Mouse (Mus musculus) testis, adult 2 months (tissue): Measurements from ENCODE around the gene Ifit3b. TPM values are rescaled to one million over a fixed set of nuclear protein-coding genes. Genes with fewer than 3 reads are reported as not detected.
"Not testable (repeated sequence)": the region's sequence is repeated elsewhere in the genome, so short reads cannot be mapped to it uniquely, and the experiment has no call there.

ENCODE experiments used
- H3K27ac ChIP-seq: fragments of 200-500 bp; 2 replicates; pipeline ENCODE4 v1.5.1; 2012; ENCODE audit warnings: low read depth, low read length; ENCODE audit not compliant: control insufficient read depth, insufficient read depth
- H3K27me3 ChIP-seq: fragments of 200-500 bp; 2 replicates; pipeline ENCODE4 v1.6.1; 2012; ENCODE audit warnings: mild to moderate bottlenecking, low read length, moderate library complexity; ENCODE audit not compliant: control insufficient read depth, insufficient read depth
- H3K36me3 ChIP-seq: fragments of 200-500 bp; 2 replicates; pipeline ENCODE4 v1.6.1; 2012; ENCODE audit warnings: mild to moderate bottlenecking, low read length; ENCODE audit not compliant: control insufficient read depth, insufficient read depth
- H3K4me1 ChIP-seq: fragments of 200-500 bp; 2 replicates; pipeline ENCODE4 v1.6.1; 2012; ENCODE audit warnings: low read length; ENCODE audit not compliant: control insufficient read depth, insufficient read depth
- H3K4me3 ChIP-seq: fragments of 200-500 bp; 2 replicates; pipeline ENCODE4 v1.5.1; 2012; ENCODE audit warnings: low read depth, mild to moderate bottlenecking, low read length, moderate library complexity, mixed read lengths; ENCODE audit not compliant: control insufficient read depth
- CTCF ChIP-seq: fragments of 200-500 bp; IDR thresholded peaks from 2 replicates; pipeline ENCODE4 v1.5.1; 2012; ENCODE audit warnings: low read depth, mild to moderate bottlenecking, inconsistent platforms, low read length, moderate library complexity; ENCODE audit not compliant: control insufficient read depth, insufficient read depth, insufficient replicate concordance
- POLR2A ChIP-seq: fragments of 200-500 bp; IDR thresholded peaks from 2 replicates; pipeline ENCODE4 v1.6.1; 2012; ENCODE audit warnings: low read depth, mild to moderate bottlenecking, inconsistent platforms, low read length, moderate library complexity; ENCODE audit not compliant: control insufficient read depth
- polyA plus RNA-seq: library from polyadenylated mRNA; depleted of rRNA; stranded (reverse); fragments of >200 nt; gene quantifications from 2 replicates; pipeline ENCODE4 v1.2.3, GENCODE M21; 2012

The Ifit3b gene
- polyA plus RNA-seq, 1 experiment = 0.14 TPM

GRCm38 (mm10) chr19:34596811-34597210 is 11.0 kb upstream of the Ifit3b start:
- no peak for TF ChIP-seq CTCF
- H3K4me1 ChIP-seq = no peaks in the 10 kb centered on the region

GRCm38 (mm10) chr19:34598341-34598740 is 9.4 kb upstream of the Ifit3b start:
- Histone ChIP-seq H3K27ac (no peak overlapping the region), H3K4me1 (no peaks in the 10 kb centered on the region), H3K36me3 (no peaks in the 10 kb centered on the region), H3K4me3 (no peak overlapping the region), H3K27me3 (no peaks in the 10 kb centered on the region)
- TF ChIP-seq POLR2A (no peak), CTCF (no peak)

More at GRCm38 (mm10) chr19:34596811-34597210, 11.0 kb upstream of the Ifit3b start:
- Histone ChIP-seq H3K36me3 (no peaks in the 10 kb centered on the region), H3K4me3 (no peak overlapping the region), H3K27ac (no peak overlapping the region), H3K27me3 (no peaks in the 10 kb centered on the region)

GRCm38 (mm10) chr19:34599250-34599649 is 8.5 kb upstream of the Ifit3b start:
- H3K27ac ChIP-seq, H3K36me3 ChIP-seq, H3K27me3 ChIP-seq, H3K4me3 ChIP-seq, H3K4me1 ChIP-seq: not testable (repeated sequence)

GRCm38 (mm10) chr19:34601888-34602287 is 5.9 kb upstream of the Ifit3b start, which contains the start of gene Ifit1bl1:
Gene Ifit1bl1 (minus strand): TSS chr19:34601956.
- H3K36me3 ChIP-seq, H3K27ac ChIP-seq, H3K4me3 ChIP-seq, H3K27me3 ChIP-seq, H3K4me1 ChIP-seq: not testable (repeated sequence)

GRCm38 (mm10) chr19:34605472-34605871 is 2.3 kb upstream of the Ifit3b start:
- Histone ChIP-seq H3K4me1 (no peaks in the 10 kb centered on the region), H3K36me3 (no peaks in the 10 kb centered on the region), H3K4me3 (no peak overlapping the region), H3K27ac (no peak overlapping the region), H3K27me3 (no peaks in the 10 kb centered on the region)
- TF ChIP-seq CTCF = no peak
- TF ChIP-seq POLR2A = no peak

- not testable (repeated sequence) for H3K27me3 ChIP-seq, H3K4me1 ChIP-seq, H3K27ac ChIP-seq, H3K36me3 ChIP-seq, H3K4me3 ChIP-seq
Observed at GRCm38 (mm10) chr19:34610118-34610517, 2.3 kb downstream of the Ifit3b start.

- not testable (repeated sequence) for H3K4me3 ChIP-seq, H3K27me3 ChIP-seq, H3K36me3 ChIP-seq, H3K4me1 ChIP-seq, H3K27ac ChIP-seq
Observed at GRCm38 (mm10) chr19:34612243-34613001, 4.7 kb downstream of the Ifit3b start.

- no peaks in the 10 kb centered on the region for H3K4me1 ChIP-seq
- no peaks in the 10 kb centered on the region for H3K36me3 ChIP-seq
- no peak overlapping the region for H3K4me3 ChIP-seq
- no peak overlapping the region for H3K27ac ChIP-seq
- H3K27me3 ChIP-seq = no peaks in the 10 kb centered on the region
- TF ChIP-seq POLR2A (no peak), CTCF (no peak)
Observed at GRCm38 (mm10) chr19:34620871-34621270, 13.1 kb downstream of the Ifit3b start.
